Mouse (Mus musculus) frontal cortex, postnatal 10 days (tissue): Measurements from ENCODE around the gene Myl4.

Source experiments
- DNase-seq, 2 experiments: peaks; one replicate each; pipeline ENCODE4 v3.0.0; 2022; ENCODE audit warnings: low spot score in 2 of 2, mixed read lengths in 1 of 2

The Myl4 gene

GRCm38 (mm10) chr11:104604192-104604591 is 53.7 kb downstream of the Myl4 start:
- no peak for DNase-seq

GRCm38 (mm10) chr11:104607491-104608245 is 57.2 kb downstream of the Myl4 start, which contains the start of gene Itgb3:
Gene Itgb3, plus strand, starts transcription at chr11:104608000.
- DNase-seq: peak; percentile 24 to 59

- DNase-seq: no peak
Observed at GRCm38 (mm10) chr11:104608249-104608920, 57.9 kb downstream of the Myl4 start.

GRCm38 (mm10) chr11:104609033-104609684 is 58.7 kb downstream of the Myl4 start:
- no peak for DNase-seq

- no peak for DNase-seq
Observed at GRCm38 (mm10) chr11:104609733-104610132, 59.3 kb downstream of the Myl4 start.

- DNase-seq: no peak
Observed at GRCm38 (mm10) chr11:104611579-104612151, 61.2 kb downstream of the Myl4 start.

GRCm38 (mm10) chr11:104613551-104613950 is 63.1 kb downstream of the Myl4 start:
- no peak for DNase-seq

GRCm38 (mm10) chr11:104614130-104614529 is 63.7 kb downstream of the Myl4 start:
- no peak for DNase-seq

GRCm38 (mm10) chr11:104616182-104616581 is 65.7 kb downstream of the Myl4 start:
- no peak for DNase-seq

GRCm38 (mm10) chr11:104618638-104619076 is 68.2 kb downstream of the Myl4 start:
- no peak for DNase-seq

GRCm38 (mm10) chr11:104619084-104620022 is 68.9 kb downstream of the Myl4 start:
- no peak for DNase-seq

GRCm38 (mm10) chr11:104622040-104622962 is 71.8 kb downstream of the Myl4 start:
- no peak for DNase-seq

- no peak for DNase-seq
Observed at GRCm38 (mm10) chr11:104624791-104625391, 74.4 kb downstream of the Myl4 start.

GRCm38 (mm10) chr11:104625453-104626402 is 75.3 kb downstream of the Myl4 start:
- no peak for DNase-seq

GRCm38 (mm10) chr11:104626635-104627034 is 76.2 kb downstream of the Myl4 start:
- no peak for DNase-seq

GRCm38 (mm10) chr11:104627616-104628301 is 77.3 kb downstream of the Myl4 start:
- DNase-seq: no peak

GRCm38 (mm10) chr11:104628566-104628965 is 78.1 kb downstream of the Myl4 start:
- DNase-seq: no peak
